Mouse (Mus musculus) liver, adult 2 months (tissue): ENCODE data around the gene Ftl1. TPM values are rescaled to one million over a fixed set of nuclear protein-coding genes. Genes with fewer than 3 reads are reported as not detected.

Source experiments
- DNase-seq: peaks from one replicate; pipeline ENCODE4 v3.0.0-alpha.2; 2011; ENCODE audit warnings: low read depth, low spot score; ENCODE audit errors: extremely low read depth
- H3K27ac ChIP-seq: fragments of 200-500 bp; replicated peaks from 2 replicates; pipeline ENCODE4 v1.5.1; 2012; ENCODE audit warnings: low read depth, mild to moderate bottlenecking, control low read depth, inconsistent platforms, low read length; ENCODE audit not compliant: insufficient read depth
- H3K27me3 ChIP-seq: fragments of 200-500 bp; 2 replicates; pipeline ENCODE4 v1.6.1; 2012; ENCODE audit warnings: mild to moderate bottlenecking, moderate library complexity, low read length, inconsistent platforms; ENCODE audit not compliant: control insufficient read depth, insufficient read depth
- H3K36me3 ChIP-seq: fragments of 200-500 bp; 2 replicates; pipeline ENCODE4 v1.6.1; 2012; ENCODE audit warnings: low read length, inconsistent platforms; ENCODE audit not compliant: control insufficient read depth, insufficient read depth
- H3K4me1 ChIP-seq: fragments of 200-500 bp; 2 replicates; pipeline ENCODE4 v1.6.1; 2011; ENCODE audit warnings: low read length; ENCODE audit not compliant: control insufficient read depth, insufficient read depth
- H3K4me3 ChIP-seq: fragments of 200-500 bp; 2 replicates; pipeline ENCODE4 v1.5.1; 2011; ENCODE audit warnings: low read depth, mild to moderate bottlenecking, control low read depth, low read length, moderate library complexity; ENCODE audit not compliant: insufficient read depth
- H3K79me2 ChIP-seq: fragments of 200-500 bp; 2 replicates; pipeline ENCODE4 v1.6.1; 2012; ENCODE audit warnings: inconsistent platforms, mild to moderate bottlenecking, low read length, moderate library complexity; ENCODE audit not compliant: control insufficient read depth, insufficient read depth
- H3K9ac ChIP-seq: fragments of 200-500 bp; 2 replicates; pipeline ENCODE4 v1.6.1; 2012; ENCODE audit warnings: low read depth, mild to moderate bottlenecking, control low read depth, inconsistent platforms, low read length
- CTCF ChIP-seq: fragments of 200-500 bp; IDR thresholded peaks from 2 replicates; pipeline ENCODE4 v1.5.1; 2011; ENCODE audit warnings: low read depth, low read length, control low read depth
- POLR2A ChIP-seq: fragments of 200-500 bp; IDR thresholded peaks from 2 replicates; pipeline ENCODE4 v1.6.1; 2011; ENCODE audit warnings: low read length, control low read depth; ENCODE audit not compliant: insufficient read depth; ENCODE audit errors: extremely low read depth
- WGBS: fragments of 180-500 bp; shearing (Covaris S2); methylation state at CpG from one replicate; pipeline ENCODE4 v1.1.7; 2018; 5-methylcytosine and 5-hydroxymethylcytosine counted together
- polyA plus RNA-seq: library from polyadenylated mRNA; depleted of rRNA; stranded (reverse); fragments of >200 nt; gene quantifications from 2 replicates; pipeline ENCODE4 v1.2.3, GENCODE M21; 2012
- total RNA-seq: library from RNA; depleted of rRNA; stranded (reverse); fragments of >200 nt; gene quantifications from 2 replicates; pipeline ENCODE4 v1.2.3, GENCODE M21; 2014

Gene Ftl1
- total and polyA plus RNA-seq, 2 experiments = 3,170 to 13,613 TPM

GRCm38 (mm10) chr7:45475291-45475969 is 15.7 kb upstream of the Ftl1 start:
- DNase-seq = no peak
- Histone ChIP-seq H3K36me3 (peaks cover 44% of the 10 kb centered on the region), H3K79me2 (no peaks in the 10 kb centered on the region), H3K27ac (no peak overlapping the region), H3K27me3 (no peaks in the 10 kb centered on the region), H3K4me3 (no peak overlapping the region), H3K9ac (no peak overlapping the region), H3K4me1 (no peaks in the 10 kb centered on the region; the same call in 1 of the 2 replicates)
- WGBS = 87% methylated on average over 16 of the region's 16 CpGs
- no peak for TF ChIP-seq POLR2A
- TF ChIP-seq CTCF = no peak

GRCm38 (mm10) chr7:45470869-45471268 is 11.2 kb upstream of the Ftl1 start:
- DNase-seq = peak; percentile 65
- Histone ChIP-seq H3K4me1 (peaks cover 4% of the 10 kb centered on the region), H3K79me2 (peaks cover 7% of the 10 kb centered on the region; the same call in 1 of the 2 replicates), H3K4me3 (no peak overlapping the region), H3K27ac (no peak overlapping the region), H3K9ac (no peak overlapping the region), H3K27me3 (no peaks in the 10 kb centered on the region), H3K36me3 (peaks cover 22% of the 10 kb centered on the region)
- TF ChIP-seq POLR2A (no peak), CTCF (peak; percentile 22; the same call in 1 of the 2 replicates)
- WGBS = 23% methylated on average over 3 of the region's 3 CpGs

DNA sequence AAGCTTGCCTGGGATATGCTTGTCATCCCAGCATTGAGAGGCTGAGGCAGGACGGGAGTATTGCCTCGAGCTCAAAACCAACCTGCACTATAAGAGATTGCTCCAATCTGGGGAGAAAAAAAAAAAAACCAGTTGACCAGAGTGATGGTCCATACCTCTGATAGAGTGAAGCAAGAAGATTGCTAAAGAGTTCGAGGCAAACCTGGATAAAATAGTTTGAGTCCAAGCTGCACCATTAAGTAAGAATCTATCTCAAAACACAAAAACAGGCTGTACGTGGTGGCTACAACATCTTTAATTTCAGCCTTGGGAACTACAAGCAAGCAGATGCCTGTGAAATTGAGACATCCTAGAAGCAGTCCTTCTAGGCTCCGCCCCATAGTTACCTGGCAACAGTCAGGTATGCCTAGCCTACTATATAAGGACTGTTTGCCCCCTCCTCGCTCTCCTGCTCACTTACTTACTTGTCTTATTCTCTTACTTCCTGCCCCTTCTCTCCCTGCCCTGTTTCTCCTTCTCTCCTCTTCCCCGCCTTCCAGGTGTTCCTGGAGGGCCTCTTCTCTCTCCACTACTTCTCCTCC is 7.5 kb upstream of the Ftl1 start:
- Histone ChIP-seq H3K36me3 (peaks cover 6% of the 10 kb centered on the region), H3K9ac (no peak overlapping the region), H3K4me3 (no peak overlapping the region), H3K79me2 (peaks cover 16% of the 10 kb centered on the region; the same call in 1 of the 2 replicates), H3K27me3 (no peaks in the 10 kb centered on the region), H3K4me1 (peaks cover 16% of the 10 kb centered on the region), H3K27ac (no peak overlapping the region)
- no peak for DNase-seq
- no peak for TF ChIP-seq POLR2A
- TF ChIP-seq CTCF = no peak
- WGBS = 43% methylated on average over 7 of the region's 7 CpGs

DNA sequence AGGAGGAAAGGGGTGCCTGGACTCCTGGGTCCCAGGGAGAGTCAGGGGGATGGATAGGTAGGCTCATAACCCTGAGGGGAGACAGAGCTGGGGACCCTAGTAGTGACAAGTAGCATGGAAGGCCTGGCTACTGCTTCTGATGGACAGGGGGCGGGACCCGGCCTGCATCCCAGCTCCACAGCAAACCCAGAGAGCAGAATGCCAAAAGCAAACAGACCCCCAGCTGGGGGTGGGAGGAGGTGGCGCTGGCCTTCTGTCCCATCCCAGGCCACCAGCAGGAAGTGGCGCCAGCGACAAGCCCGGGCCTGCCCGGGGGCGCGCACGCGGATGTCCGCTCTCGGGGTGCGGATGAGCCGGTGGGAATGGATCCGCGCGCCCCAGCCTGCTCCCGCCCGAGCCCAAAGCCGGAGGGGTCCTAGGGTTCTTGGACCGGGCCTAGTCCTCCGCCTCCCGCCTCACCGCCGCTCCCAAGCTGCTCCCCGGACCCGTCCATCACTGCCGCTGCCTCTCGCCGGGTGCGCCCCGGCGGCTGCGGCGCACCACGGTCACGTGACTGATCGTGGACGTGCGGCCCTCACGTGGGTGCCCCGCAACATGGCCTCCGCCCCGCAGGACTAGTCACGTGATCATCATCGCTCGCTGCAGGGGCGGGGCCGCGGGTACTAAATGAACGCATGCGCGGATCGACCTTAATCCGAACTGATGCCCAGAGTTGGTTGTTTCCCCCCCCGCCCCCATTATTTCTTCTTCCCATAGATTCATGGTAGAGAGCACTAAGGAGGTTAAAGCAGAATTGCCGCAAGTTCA is 6.8 kb upstream of the Ftl1 start, which contains the start of gene Bax:
Bax (minus strand) TSS at position 616 of the 807 bp plus-strand sequence.
- Histone ChIP-seq H3K79me2 (peaks cover 16% of the 10 kb centered on the region; the same call in 1 of the 2 replicates), H3K9ac (peak within 1 kb of the TSS; percentile 91), H3K27ac (peak within 1 kb of the TSS; percentile 74), H3K36me3 (peaks cover 4% of the 10 kb centered on the region), H3K4me1 (peaks cover 18% of the 10 kb centered on the region), H3K27me3 (no peaks in the 10 kb centered on the region), H3K4me3 (peak within 1 kb of the TSS; percentile 91)
- TF ChIP-seq POLR2A = peak; percentile 48; the same call in 1 of the 2 replicates
- no peak for TF ChIP-seq CTCF
- WGBS = 1% methylated on average over 56 of the region's 58 CpGs
- peak; percentile 74 for DNase-seq

DNA sequence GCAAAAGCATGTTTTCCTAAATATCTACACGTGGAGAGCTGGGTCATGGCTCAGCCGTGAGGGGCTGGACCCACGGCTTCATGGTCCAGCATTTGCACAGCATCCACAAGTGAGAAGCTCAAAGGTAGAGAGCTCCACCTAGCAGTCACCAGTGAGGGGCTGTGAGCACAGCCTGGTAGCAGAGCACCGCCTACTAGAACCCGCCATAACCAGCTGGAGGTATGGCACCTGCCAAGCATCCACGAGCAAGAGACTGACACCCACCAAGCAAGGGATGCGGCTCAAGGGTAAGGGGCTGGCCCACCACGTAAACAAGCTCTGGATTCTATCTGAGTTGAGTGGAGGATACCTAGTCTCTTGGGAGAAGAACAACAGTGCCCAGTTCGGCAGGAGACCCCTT is 5.9 kb upstream of the Ftl1 start:
- Histone ChIP-seq H3K79me2 (peaks cover 16% of the 10 kb centered on the region; the same call in 1 of the 2 replicates), H3K4me3 (peak overlapping the region; percentile 91), H3K4me1 (peaks cover 20% of the 10 kb centered on the region), H3K27ac (no peak overlapping the region), H3K36me3 (peaks cover 4% of the 10 kb centered on the region), H3K27me3 (no peaks in the 10 kb centered on the region), H3K9ac (peak overlapping the region; percentile 91; the same call in 1 of the 2 replicates)
- no peak for DNase-seq
- 83% methylated on average over 9 of the region's 9 CpGs for WGBS
- TF ChIP-seq CTCF (0 out of 2 replicates have a peak, but pooled peaks have one; percentile 8), POLR2A (no peak)
